Mouse (Mus musculus) left cerebral cortex, postnatal 4 days (tissue): ENCODE data around the gene Acbd3. TPM values are rescaled to one million over a fixed set of nuclear protein-coding genes. Genes with fewer than 3 reads are reported as not detected.

Experiments used
- DNase-seq: peaks from one replicate; pipeline ENCODE4 v3.0.0-alpha.2; 2022
- intact Hi-C: fragments of 180-260 bp; cut with DNase I; formaldehyde crosslinking; loops from one replicate; pipeline ENCODE4 v1.15.1; 2025
- total RNA-seq, 2 experiments: library from RNA; stranded (reverse); gene quantifications; 2 replicates each; pipeline ENCODE4 v1.2.3; 2021

The Acbd3 gene
- total RNA-seq, 2 experiments from 2014 or later, result 39.4 to 42.5 TPM

GRCm38 (mm10) chr1:180780291-180780690 is 54.4 kb downstream of the Acbd3 start:
- intact Hi-C loops, result no loop called here
- DNase-seq, result no peak

- DNase-seq, result no peak
- intact Hi-C loops, result no loop called here
These were observed 55.4 kb downstream of the Acbd3 start for GRCm38 (mm10) chr1:180781250-180781649.

- intact Hi-C loops, result no loop called here
These were observed 57.2 kb downstream of the Acbd3 start for GRCm38 (mm10) chr1:180782906-180783579.

GRCm38 (mm10) chr1:180783580-180783928 is 57.7 kb downstream of the Acbd3 start:
- intact Hi-C loops, result no loop called here
- no peak for DNase-seq

More at GRCm38 (mm10) chr1:180782906-180783579, 57.2 kb downstream of the Acbd3 start:
- DNase-seq, result no peak

- intact Hi-C loops, result no loop called here
- peak; percentile 66 for DNase-seq
These were observed 66.1 kb downstream of the Acbd3 start for GRCm38 (mm10) chr1:180791821-180792480.

GRCm38 (mm10) chr1:180792814-180793213 is 67.0 kb downstream of the Acbd3 start:
- intact Hi-C loops, result no loop called here
- DNase-seq, result peak; percentile 56

- DNase-seq, result no peak
- intact Hi-C loops, result no loop called here
These were observed 67.7 kb downstream of the Acbd3 start for GRCm38 (mm10) chr1:180793445-180794117.

- peak; percentile 62 for DNase-seq
- intact Hi-C loops, result no loop called here
These were observed 68.3 kb downstream of the Acbd3 start for GRCm38 (mm10) chr1:180794170-180794569.

GRCm38 (mm10) chr1:180798660-180799059 is 72.8 kb downstream of the Acbd3 start:
- DNase-seq, result no peak
- intact Hi-C loops, result no loop called here

- intact Hi-C loops, result no loop called here
- DNase-seq, result no peak
These were observed 73.4 kb downstream of the Acbd3 start for GRCm38 (mm10) chr1:180799253-180799652.

- DNase-seq, result no peak
- intact Hi-C loops, result no loop called here
These were observed 74.2 kb downstream of the Acbd3 start for GRCm38 (mm10) chr1:180800022-180800421.

- DNase-seq, result no peak
- intact Hi-C loops, result no loop called here
These were observed 75.0 kb downstream of the Acbd3 start for GRCm38 (mm10) chr1:180800814-180801213.

- no peak for DNase-seq
- intact Hi-C loops, result no loop called here
These were observed 75.7 kb downstream of the Acbd3 start for GRCm38 (mm10) chr1:180801466-180801994.

Other genes with a start within 250 kb of the Acbd3 start
- gene Stum, start 242.5 kb upstream of the Acbd3 start, total RNA-seq, result 10 to 100 TPM; 86.3 to 98.1 TPM
- 100 to 1,000 TPM; 109 to 113 TPM for gene Parp1, start 157.1 kb upstream of the Acbd3 start, total RNA-seq
- 1 to 10 TPM; 5.8 to 6.9 TPM for gene Lin9, start 84.9 kb upstream of the Acbd3 start, total RNA-seq
- gene Mixl1, start 29.0 kb upstream of the Acbd3 start, total RNA-seq, result not detected
- 100 to 1,000 TPM; 848 to 881 TPM for gene H3f3a, start 87.9 kb downstream of the Acbd3 start, total RNA-seq
- gene Sde2, start 125.1 kb downstream of the Acbd3 start, total RNA-seq, result 10 to 100 TPM; 28.4 to 29.0 TPM
- 10 to 100 TPM in 1 of 2 experiments, 1 to 10 TPM in 1; 9.9 to 14.0 TPM for gene Lefty2, start 167.1 kb downstream of the Acbd3 start, total RNA-seq
- gene Pycr2, start 178.2 kb downstream of the Acbd3 start, total RNA-seq, result 10 to 100 TPM; 28.6 to 31.6 TPM
- gene Lefty1, start 209.0 kb downstream of the Acbd3 start, total RNA-seq, result 1 to 10 TPM; 2.9 to 3.4 TPM
- gene Tmem63a, start 216.3 kb downstream of the Acbd3 start, total RNA-seq, result 1 to 10 TPM; 1.8 to 3.3 TPM